Mouse (Mus musculus): ENCODE measurements around the gene Ppm1m. TPM values are rescaled to one million over a fixed set of nuclear protein-coding genes. Genes with fewer than 3 reads are reported as not detected.

Gene Ppm1m
- polyA plus RNA-seq, 1 experiment from 2014 or later = 13.4 TPM

DNA sequence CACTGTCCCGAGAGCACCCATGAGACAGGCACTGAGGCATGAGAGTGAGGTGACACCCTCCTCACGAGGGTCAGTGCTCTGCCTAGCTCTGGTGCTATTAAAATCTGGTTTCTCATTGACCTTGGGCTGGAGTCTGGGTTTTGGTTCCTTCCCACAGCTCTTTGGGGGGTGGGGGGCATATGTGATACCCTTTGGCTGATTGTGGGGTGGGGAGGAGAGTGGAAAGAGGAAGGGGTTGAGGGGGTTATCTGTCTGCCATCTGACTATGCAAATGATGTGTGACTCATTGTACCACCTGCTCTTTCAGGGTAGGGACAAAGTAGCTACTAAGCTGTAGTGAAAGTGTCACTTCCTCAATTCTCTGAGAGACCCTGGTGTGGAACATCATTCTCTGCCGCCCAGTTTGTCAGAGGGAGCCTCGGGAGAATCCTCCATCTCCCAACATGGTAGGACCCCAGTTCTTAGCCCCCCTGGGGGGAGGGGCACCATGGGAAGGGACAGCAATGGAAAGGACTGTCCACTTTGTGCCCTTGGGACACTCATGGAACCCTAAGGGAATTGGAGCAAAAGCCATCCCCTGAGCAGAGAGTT, 22.8 kb upstream of the Ppm1m start, which contains the start of gene Tlr9:
Gene Tlr9 (plus strand): TSS at position 338 of the 591 bp plus-strand sequence.
- H3K9ac ChIP-seq = no peak within 1 kb of the TSS
- H3K9me3 ChIP-seq (ENCODE audit: control insufficient read depth, low read length) = no peaks in the 10 kb centered on the region
- no peaks in the 10 kb centered on the region for H3K36me3 ChIP-seq (replicated peaks; ENCODE audit: control insufficient read depth, insufficient read depth)
- no peak within 1 kb of the TSS for H3K27ac ChIP-seq
- DNase-seq (ENCODE audit: low spot score) = no peak
- peaks cover 5% of the 10 kb centered on the region; the same call in 1 of the 2 replicates for H3K27me3 ChIP-seq (ENCODE audit: control insufficient read depth, insufficient read depth, low read length)
- ATAC-seq (ENCODE audit: low FRiP score) = no peak
- 0 out of 2 replicates have a peak, but pooled peaks cover 7% of the 10 kb centered on the region for H3K4me1 ChIP-seq (replicated peaks; ENCODE audit: control insufficient read depth, insufficient read depth, low read length)
- no peak within 1 kb of the TSS for H3K4me3 ChIP-seq (replicated peaks; ENCODE audit: low read length)
- 70% methylated on average over 4 of the region's 4 CpGs for whole genome bisulfite sequencing
- H3K4me2 ChIP-seq (replicated peaks) = no peak within 1 kb of the TSS

DNA sequence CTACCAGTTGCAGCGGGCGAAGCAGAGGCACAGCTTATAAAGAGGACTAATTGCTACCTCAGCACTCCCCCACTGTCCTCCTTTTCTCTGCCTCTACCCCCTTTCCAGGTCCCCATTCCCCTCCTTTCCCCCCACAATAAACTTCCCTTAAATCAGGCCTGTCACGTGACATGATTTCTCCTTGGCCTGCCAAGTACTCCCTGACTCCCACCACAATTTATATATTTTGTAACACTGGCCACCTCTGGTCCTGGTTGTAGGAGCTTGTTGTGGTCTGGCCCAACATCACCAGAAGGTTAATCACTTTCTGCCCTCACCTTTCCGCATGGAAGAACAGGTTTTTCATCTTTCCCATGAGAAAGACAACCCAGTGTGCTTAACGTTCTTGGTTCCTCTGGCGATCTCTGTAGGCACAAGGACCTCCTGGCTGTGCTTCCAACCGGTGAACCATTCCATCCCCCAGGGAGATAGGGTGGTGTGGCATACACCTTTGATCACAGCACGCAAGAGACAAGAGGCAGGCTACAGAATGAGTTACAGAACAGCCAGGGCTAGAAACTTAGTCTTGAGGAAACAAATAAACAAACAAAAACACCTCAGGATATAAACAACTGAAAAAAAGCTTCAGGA, 21.5 kb upstream of the Ppm1m start:
- 0 out of 2 replicates have a peak, but pooled peaks cover 4% of the 10 kb centered on the region for H3K4me1 ChIP-seq (replicated peaks; ENCODE audit: control insufficient read depth, insufficient read depth, low read length)

DNA sequence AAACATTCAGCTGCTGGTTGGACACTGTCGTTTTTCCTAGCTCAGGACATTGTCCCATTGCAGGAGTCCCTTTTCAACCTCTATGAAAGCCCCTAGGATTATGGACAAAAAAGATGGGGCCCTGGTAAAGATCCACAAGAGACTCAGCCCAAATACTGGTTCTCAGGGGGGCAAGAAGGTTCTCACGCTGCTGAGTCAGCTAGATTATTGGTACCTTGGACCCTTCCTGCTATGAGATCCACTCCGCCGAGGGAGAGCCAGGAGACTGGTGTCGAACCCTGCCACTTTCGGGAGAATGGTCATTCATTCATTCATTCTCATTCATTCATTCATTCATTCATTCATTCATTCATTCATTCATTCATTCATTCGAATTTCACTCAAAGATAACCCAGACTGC, 17.4 kb upstream of the Ppm1m start:
- DNase-seq (ENCODE audit: low spot score) = no peak
- no peak for ATAC-seq (ENCODE audit: low FRiP score)
- H3K36me3 ChIP-seq (replicated peaks; ENCODE audit: control insufficient read depth, insufficient read depth) = peaks cover 44% of the 10 kb centered on the region
- H3K9me3 ChIP-seq (ENCODE audit: control insufficient read depth, low read length) = no peaks in the 10 kb centered on the region
- H3K27me3 ChIP-seq (ENCODE audit: control insufficient read depth, insufficient read depth, low read length) = no peaks in the 10 kb centered on the region
- no peaks in the 10 kb centered on the region for H3K4me1 ChIP-seq (replicated peaks; ENCODE audit: control insufficient read depth, insufficient read depth, low read length)
- no peak overlapping the region for H3K9ac ChIP-seq
- no peak overlapping the region for H3K27ac ChIP-seq
- H3K4me3 ChIP-seq (replicated peaks; ENCODE audit: low read length) = no peak overlapping the region
- H3K4me2 ChIP-seq (replicated peaks) = no peak overlapping the region
- 90% methylated on average over 7 of the region's 7 CpGs for WGBS

More for the DNA sequence above, 21.5 kb upstream of the Ppm1m start:
- Histone ChIP-seq H3K9me3 (ENCODE audit: control insufficient read depth, low read length) (no peaks in the 10 kb centered on the region), H3K36me3 (replicated peaks; ENCODE audit: control insufficient read depth, insufficient read depth) (0 out of 2 replicates have a peak, but pooled peaks cover 8% of the 10 kb centered on the region), H3K27ac (no peak overlapping the region), H3K4me2 (replicated peaks) (no peak overlapping the region), H3K4me3 (replicated peaks; ENCODE audit: low read length) (no peak overlapping the region), H3K9ac (no peak overlapping the region), H3K27me3 (ENCODE audit: control insufficient read depth, insufficient read depth, low read length) (peaks cover 5% of the 10 kb centered on the region; the same call in 1 of the 2 replicates)
- DNase-seq (ENCODE audit: low spot score) (no peak), ATAC-seq (ENCODE audit: low FRiP score) (no peak)
- 76% methylated on average over 8 of the region's 8 CpGs for WGBS

DNA sequence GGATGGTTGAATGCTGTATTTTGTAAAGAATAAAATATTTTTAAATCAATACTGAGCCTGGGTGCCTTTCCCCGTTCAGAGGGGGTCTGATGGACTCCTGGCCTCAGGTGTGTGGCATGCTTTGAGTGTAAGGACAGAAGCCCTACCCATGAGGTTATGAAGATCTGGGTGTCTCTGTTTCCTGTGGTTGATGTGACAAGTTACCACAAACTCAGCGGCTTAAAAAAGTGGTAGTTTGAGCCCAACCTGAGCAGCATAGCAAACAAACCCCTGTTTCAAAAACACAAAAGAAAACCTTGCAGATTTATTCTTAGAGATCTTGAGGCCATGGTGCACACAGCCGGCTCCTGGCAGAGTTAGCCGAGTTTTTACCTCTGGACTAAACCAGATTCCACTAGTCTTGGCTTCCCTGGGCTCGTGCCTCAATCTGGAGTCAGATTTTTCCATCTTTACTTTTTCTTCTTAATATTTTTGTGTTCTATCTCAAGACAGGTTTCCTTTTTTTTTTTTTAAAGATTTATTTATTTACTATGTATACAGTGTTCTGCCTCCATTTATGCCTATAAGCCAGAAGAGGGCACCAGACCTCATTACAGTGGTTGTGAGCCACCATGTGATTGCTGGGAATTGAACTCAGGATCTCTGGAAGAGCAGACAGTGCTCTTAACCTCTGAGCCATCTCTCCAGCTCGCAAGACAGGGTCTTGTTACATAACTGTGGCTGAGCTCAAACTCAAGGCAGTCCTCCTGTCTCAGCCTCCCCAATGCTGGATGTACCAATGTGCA, 16.0 kb upstream of the Ppm1m start:
- Histone ChIP-seq H3K27me3 (ENCODE audit: control insufficient read depth, insufficient read depth, low read length) (no peaks in the 10 kb centered on the region), H3K4me2 (replicated peaks) (no peak overlapping the region), H3K27ac (no peak overlapping the region), H3K36me3 (replicated peaks; ENCODE audit: control insufficient read depth, insufficient read depth) (peaks cover 44% of the 10 kb centered on the region), H3K4me1 (replicated peaks; ENCODE audit: control insufficient read depth, insufficient read depth, low read length) (peaks cover 8% of the 10 kb centered on the region; the same call in 1 of the 2 replicates), H3K9me3 (ENCODE audit: control insufficient read depth, low read length) (no peaks in the 10 kb centered on the region), H3K4me3 (replicated peaks; ENCODE audit: low read length) (no peak overlapping the region), H3K9ac (no peak overlapping the region)
- 84% methylated on average over 6 of the region's 6 CpGs for WGBS
- DNase-seq (ENCODE audit: low spot score) (no peak), ATAC-seq (ENCODE audit: low FRiP score) (no peak)

DNA sequence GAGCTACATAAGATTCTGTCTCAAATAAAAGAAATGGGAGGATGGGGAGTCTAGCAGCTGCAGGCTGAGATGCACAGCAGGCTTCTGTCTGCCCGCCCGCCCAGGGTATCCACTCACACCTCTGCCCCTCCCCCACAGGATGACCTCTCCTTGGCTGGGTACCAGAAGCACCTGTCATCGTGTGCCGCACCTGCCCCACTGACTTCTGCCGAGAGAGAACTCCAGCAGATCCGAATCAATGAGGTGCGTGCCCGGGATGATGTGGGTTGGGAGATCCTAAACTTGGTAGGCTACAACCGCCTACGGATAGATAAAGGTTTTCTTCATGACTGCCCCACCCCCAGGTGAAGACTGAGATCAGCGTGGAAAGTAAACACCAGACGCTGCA, 13.0 kb upstream of the Ppm1m start:
- Histone ChIP-seq H3K27ac (no peak overlapping the region), H3K9ac (no peak overlapping the region), H3K27me3 (ENCODE audit: control insufficient read depth, insufficient read depth, low read length) (no peaks in the 10 kb centered on the region), H3K4me1 (replicated peaks; ENCODE audit: control insufficient read depth, insufficient read depth, low read length) (peaks cover 8% of the 10 kb centered on the region; the same call in 1 of the 2 replicates), H3K4me2 (replicated peaks) (no peak overlapping the region), H3K4me3 (replicated peaks; ENCODE audit: low read length) (no peak overlapping the region), H3K9me3 (ENCODE audit: control insufficient read depth, low read length) (no peaks in the 10 kb centered on the region), H3K36me3 (replicated peaks; ENCODE audit: control insufficient read depth, insufficient read depth) (peaks cover 44% of the 10 kb centered on the region)
- ATAC-seq (ENCODE audit: low FRiP score) (no peak), DNase-seq (ENCODE audit: low spot score) (no peak)
- 87% methylated on average over 12 of the region's 12 CpGs for WGBS

DNA sequence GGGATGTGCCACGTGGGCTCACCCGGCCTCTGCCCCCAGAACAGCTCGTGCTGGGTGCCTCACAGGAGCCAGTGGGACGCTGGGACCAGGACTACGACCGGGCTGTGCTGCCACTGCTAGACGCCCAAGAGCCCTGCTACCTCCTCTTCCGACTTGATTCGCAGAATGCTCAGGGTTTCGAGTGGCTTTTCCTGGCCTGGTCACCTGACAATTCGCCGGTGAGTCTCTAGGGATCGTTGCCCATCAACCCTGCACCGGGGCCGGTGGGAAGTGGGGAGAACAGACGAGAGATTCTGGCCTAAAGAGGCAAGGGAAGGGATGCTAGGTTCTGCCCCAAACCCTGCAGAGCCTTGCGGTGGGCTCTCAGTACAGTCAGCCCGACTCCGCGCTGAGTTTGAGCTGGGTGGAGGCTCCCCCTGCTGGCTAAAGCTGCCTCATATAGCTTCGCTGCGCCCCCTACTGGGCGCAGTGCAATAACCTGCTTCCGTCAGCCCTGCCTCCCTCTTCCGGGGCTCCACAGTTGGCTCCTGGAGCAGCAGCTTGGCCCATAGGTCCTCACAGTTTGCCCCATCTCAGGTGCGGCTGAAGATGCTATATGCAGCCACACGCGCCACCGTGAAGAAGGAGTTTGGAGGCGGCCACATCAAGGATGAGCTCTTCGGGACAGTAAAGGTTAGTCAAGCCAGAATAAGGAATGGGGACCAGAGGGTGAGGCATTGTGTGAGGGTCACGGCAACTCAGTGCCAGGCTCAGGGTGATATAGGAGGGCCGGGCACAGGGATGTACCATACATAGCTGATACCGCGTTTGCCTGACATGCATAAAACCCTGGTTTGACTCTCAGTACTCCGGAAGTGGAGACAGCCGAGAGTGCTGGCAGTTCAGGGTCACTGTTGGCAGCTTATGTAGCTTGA, 12.4 kb upstream of the Ppm1m start:
- Histone ChIP-seq H3K9me3 (ENCODE audit: control insufficient read depth, low read length) (no peaks in the 10 kb centered on the region), H3K4me2 (replicated peaks) (peak overlapping the region; percentile 53), H3K4me3 (replicated peaks; ENCODE audit: low read length) (peak overlapping the region; percentile 18), H3K27me3 (ENCODE audit: control insufficient read depth, insufficient read depth, low read length) (no peaks in the 10 kb centered on the region), H3K36me3 (replicated peaks; ENCODE audit: control insufficient read depth, insufficient read depth) (peaks cover 44% of the 10 kb centered on the region), H3K4me1 (replicated peaks; ENCODE audit: control insufficient read depth, insufficient read depth, low read length) (peaks cover 8% of the 10 kb centered on the region; the same call in 1 of the 2 replicates), H3K27ac (peak overlapping the region; percentile 64; the same call in 1 of the 2 replicates), H3K9ac (peak overlapping the region; percentile 53)
- 17% methylated on average over 37 of the region's 37 CpGs for WGBS
- DNase-seq (ENCODE audit: low spot score) = peak; percentile 95
- peak; percentile 85 for ATAC-seq (ENCODE audit: low FRiP score)

DNA sequence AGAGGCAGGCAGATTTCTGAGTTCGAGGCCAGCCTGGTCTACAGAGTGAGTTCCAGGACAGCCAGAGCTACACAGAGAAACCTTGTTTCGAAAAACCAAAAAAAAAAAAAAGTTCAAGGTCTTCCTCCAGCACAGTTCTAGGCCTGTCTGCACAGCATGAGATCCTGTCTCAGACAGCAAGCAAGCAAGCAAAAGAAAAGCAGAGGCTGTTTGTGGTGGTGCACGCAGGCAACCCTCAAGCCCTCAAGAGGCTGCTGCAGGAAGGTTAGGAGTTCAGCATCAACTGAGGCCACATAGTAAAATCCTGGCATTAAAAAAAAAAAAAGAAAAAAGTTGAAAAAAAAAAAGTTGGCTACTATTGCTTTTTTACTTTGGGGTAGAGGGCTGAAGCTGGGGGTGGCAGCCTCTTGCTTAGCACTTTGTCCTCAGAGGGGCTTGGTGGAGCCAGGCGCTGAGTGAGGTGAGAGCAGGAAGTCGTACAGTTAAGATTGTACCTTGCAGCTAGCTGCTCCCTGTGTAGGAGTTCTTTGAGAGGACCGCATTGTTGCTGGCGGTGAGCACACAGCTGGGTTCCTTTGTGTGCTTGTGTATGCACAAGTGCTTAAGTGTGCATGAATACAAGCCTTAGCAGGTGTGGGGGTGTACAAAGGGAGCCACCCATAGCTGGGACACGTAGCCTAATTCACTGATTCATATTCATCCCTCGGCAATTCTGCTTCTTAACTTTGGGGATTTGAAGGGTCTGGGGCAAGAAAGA, 11.5 kb upstream of the Ppm1m start:
- ATAC-seq (ENCODE audit: low FRiP score) (no peak), DNase-seq (ENCODE audit: low spot score) (no peak)
- 27% methylated on average over 9 of the region's 9 CpGs for WGBS
- 0 out of 2 replicates have a peak overlapping the region, but pooled peaks have one; percentile 64 for H3K27ac ChIP-seq
- H3K4me1 ChIP-seq (replicated peaks; ENCODE audit: control insufficient read depth, insufficient read depth, low read length) = peaks cover 8% of the 10 kb centered on the region; the same call in 1 of the 2 replicates
- H3K4me2 ChIP-seq (replicated peaks) = peak overlapping the region; percentile 53
- H3K36me3 ChIP-seq (replicated peaks; ENCODE audit: control insufficient read depth, insufficient read depth) = peaks cover 37% of the 10 kb centered on the region
- peak overlapping the region; percentile 18; the same call in 1 of the 2 replicates for H3K4me3 ChIP-seq (replicated peaks; ENCODE audit: low read length)
- H3K9me3 ChIP-seq (ENCODE audit: control insufficient read depth, low read length) = no peaks in the 10 kb centered on the region
- peak overlapping the region; percentile 53 for H3K9ac ChIP-seq
- H3K27me3 ChIP-seq (ENCODE audit: control insufficient read depth, insufficient read depth, low read length) = no peaks in the 10 kb centered on the region

DNA sequence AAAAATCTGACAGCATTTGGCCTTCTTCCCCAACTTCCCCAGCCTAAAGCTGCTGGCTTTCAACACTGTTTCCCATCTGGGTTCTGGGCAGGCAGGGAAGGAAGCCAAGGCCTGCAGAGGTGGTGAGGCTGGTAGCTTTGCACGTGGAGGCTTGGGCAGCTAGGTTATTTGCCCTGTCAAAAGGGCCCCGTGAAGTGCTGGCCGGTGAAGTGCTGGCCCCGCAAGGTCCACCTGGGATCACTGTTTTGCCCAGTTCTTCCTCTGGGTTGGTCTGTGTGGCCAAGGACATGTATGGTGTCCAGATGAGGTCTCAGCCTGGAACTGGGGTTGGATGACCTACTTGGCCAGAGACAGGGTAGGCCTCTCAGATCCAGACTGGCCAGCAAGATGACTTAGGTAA, 10.4 kb upstream of the Ppm1m start:
- DNase-seq (ENCODE audit: low spot score) (no peak), ATAC-seq (ENCODE audit: low FRiP score) (no peak)
- H3K9me3 ChIP-seq (ENCODE audit: control insufficient read depth, low read length) = no peaks in the 10 kb centered on the region
- peaks cover 27% of the 10 kb centered on the region for H3K36me3 ChIP-seq (replicated peaks; ENCODE audit: control insufficient read depth, insufficient read depth)
- H3K9ac ChIP-seq = no peak overlapping the region
- H3K27me3 ChIP-seq (ENCODE audit: control insufficient read depth, insufficient read depth, low read length) = no peaks in the 10 kb centered on the region
- no peak overlapping the region for H3K4me3 ChIP-seq (replicated peaks; ENCODE audit: low read length)
- peaks cover 11% of the 10 kb centered on the region; the same call in 1 of the 2 replicates for H3K4me1 ChIP-seq (replicated peaks; ENCODE audit: control insufficient read depth, insufficient read depth, low read length)
- no peak overlapping the region for H3K27ac ChIP-seq
- WGBS = 92% methylated on average over 4 of the region's 4 CpGs
- no peak overlapping the region for H3K4me2 ChIP-seq (replicated peaks)
